Mouse (Mus musculus) layer of hippocampus, adult 18-20 months (tissue): Measurements from ENCODE around the gene Mob1b. TPM values are rescaled to one million over a fixed set of nuclear protein-coding genes. Genes with fewer than 3 reads are reported as not detected.
A peak's percentile ranks its signal among the peaks of the same experiment; 100 is the strongest.
"Not testable (repeated sequence)": the region's sequence is repeated elsewhere in the genome, so short reads cannot be mapped to it uniquely, and the experiment has no call there.

Experiments
- DNase-seq, 2 experiments: peaks; one replicate each; pipeline ENCODE4 v3.0.0; 2022; ENCODE audit warnings: low spot score in 2 of 2
- total RNA-seq, 2 experiments: library from RNA; stranded (reverse); gene quantifications; 2 replicates each; pipeline ENCODE4 v1.2.3; 2021

Mob1b gene
- total RNA-seq, 2 experiments from 2014 or later, result 25.4 to 26.8 TPM

DNA sequence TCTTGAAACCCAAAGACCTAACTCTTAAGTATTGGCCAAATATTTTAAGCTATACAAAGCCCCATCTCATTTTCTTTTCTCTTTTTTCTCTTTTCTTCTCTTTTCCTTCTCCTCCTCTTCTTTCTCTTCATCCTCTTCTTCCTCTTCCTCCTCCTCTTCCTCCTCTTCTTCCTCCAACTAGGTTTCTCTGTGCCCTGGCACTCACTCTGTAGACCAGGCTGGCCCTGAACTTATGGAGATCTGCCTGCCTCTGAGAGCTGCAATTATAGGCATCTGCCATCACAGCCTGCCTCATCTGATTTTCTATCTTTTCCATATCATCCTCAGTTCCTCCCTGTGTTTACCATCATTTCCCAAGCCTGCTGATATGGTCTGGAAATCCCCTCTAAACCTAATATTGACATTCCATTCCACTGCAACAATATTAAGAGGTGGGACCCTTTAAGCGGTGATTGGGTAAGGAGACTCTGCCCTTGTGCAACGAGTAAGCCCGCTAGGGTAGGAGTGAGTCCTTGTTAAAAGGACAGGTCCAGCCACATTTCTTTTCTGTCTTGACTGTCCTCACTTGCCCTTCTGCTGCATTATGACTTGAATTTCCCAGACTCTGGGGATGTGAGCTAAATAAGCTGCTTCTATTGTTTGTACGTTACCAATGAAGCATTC lies 21.3 kb upstream of the Mob1b start:
- no peak for DNase-seq

- no peak for DNase-seq
These were observed 18.6 kb upstream of the Mob1b start for GRCm38 (mm10) chr5:88702041-88702440.

DNA sequence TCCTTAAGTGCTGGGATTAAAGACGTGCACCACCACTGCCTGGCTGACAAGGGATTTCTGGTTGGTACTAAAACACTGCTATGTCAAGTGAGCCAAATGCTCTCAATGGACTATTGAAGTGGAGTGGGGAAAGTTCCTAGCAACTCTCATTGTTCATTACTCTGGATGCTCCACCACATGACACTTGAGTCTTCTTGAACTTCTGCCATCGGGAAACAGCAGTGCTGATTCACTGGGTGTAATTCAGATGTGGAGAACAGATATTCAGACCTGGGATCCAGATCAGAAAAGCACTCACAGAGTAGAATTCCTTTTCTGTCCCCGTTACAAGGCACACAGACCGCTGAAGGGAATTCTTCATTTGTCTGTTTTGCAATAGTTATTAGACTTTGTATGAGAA lies 17.1 kb upstream of the Mob1b start:
- DNase-seq, result no peak

DNA sequence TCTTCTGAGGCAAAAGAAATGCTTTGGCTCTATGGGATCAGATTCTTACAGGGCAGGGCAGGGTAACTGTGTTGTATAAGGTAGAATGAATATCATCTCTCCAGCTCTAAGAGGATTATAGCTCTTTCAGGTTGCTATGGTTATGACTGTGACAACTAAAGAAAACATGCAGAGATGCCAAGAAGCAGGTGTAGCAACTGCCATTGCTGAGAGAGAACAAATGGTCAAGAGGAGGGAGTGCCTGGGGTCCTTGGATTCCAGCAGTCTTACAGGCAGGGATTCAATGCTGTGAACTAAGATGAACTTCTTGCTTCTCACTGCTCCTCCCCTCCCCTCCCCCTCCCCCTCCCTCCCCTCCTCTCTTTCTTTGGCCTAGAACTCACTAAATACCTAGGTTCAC lies 9.5 kb upstream of the Mob1b start:
- no peak for DNase-seq

GRCm38 (mm10) chr5:88711618-88712224 lies 8.9 kb upstream of the Mob1b start:
- DNase-seq, result peak in 1 of 2 experiments; percentile 13

GRCm38 (mm10) chr5:88712328-88712727 lies 8.3 kb upstream of the Mob1b start:
- DNase-seq, result no peak

DNA sequence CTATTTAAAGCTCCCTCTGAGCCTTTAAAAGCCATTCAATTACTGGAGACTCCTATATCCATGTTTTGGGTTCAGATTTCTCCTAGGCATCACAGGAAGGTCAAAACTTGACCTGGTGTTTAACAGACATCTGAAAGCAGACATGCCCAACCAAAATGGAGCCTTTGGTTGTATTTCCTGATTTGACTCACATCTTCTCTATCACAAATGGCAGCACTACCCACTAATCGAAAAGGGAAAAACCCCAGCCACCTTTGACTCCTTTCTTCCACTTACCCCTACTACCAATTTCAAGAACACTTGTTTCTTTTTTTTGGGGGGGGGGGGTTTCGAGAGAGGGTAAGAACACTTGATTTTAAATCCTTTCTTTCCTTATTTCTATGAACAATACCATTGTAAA lies 3.7 kb upstream of the Mob1b start:
- no peak for DNase-seq

DNA sequence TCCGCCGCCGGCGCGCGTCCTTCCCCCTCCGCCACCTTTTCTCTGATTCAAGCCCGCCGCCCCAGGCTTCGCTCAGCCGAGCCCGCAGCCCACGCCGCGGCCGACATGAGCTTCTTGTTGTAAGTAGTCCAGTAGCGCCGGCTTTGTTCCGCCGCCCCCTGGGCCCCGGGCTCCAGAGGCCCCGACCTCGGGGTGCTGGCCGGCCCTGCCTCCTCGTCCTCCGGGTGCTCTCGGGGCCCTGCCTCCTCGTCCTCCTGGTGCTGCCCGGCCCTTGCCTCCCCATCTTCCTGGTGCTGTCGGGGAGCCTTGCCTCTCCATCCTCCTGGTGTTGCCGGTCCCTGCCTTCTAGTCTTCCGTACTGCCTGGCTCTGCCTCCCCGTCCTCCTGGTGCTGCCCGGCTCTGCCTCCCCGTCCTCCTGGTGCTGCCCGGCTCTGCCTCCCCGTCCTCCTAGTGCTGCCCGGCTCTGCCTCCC lies 384 bp downstream of the Mob1b start:
- no peak for DNase-seq

DNA sequence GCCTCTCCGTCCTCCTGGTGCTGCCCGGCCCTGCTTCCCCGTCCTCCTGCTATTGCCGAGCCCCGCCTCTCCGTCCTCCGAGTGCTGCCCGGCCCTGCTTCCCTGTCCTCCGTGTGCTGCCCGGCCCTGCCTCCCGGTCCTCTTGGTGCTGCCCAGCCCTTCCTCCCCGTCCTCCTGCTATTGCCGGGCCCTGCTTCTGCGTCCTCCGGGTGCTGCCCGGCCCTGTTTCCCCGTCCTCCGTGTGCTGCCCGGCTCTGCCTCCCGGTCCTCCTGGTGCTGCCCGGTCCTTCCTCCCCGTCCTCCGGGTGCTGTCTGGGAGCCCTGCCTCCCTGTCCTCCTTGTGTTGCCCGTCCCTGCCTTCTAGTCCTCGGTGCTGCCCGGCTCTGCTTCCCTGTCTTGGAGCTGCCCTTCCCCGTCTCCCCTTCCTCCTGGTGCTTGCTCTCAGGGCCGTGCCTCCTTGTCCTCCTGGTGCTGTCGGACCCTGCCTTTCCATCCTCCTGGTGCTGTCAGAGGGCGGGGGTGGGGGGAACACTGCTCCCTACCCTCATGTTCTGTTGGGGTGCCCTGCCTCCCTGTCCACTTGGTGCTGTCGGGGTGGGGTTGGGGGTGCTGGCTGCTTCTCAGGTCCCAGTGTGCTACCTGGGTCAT lies 1.0 kb downstream of the Mob1b start:
- no peak for DNase-seq

- peak in 1 of 2 experiments; percentile 7 for DNase-seq
These were observed 1.6 kb downstream of the Mob1b start for GRCm38 (mm10) chr5:88722213-88722600.

- no peak for DNase-seq
These were observed 3.4 kb downstream of the Mob1b start for GRCm38 (mm10) chr5:88724030-88724429.

GRCm38 (mm10) chr5:88727593-88728144 lies 7.0 kb downstream of the Mob1b start:
- no peak for DNase-seq

DNA sequence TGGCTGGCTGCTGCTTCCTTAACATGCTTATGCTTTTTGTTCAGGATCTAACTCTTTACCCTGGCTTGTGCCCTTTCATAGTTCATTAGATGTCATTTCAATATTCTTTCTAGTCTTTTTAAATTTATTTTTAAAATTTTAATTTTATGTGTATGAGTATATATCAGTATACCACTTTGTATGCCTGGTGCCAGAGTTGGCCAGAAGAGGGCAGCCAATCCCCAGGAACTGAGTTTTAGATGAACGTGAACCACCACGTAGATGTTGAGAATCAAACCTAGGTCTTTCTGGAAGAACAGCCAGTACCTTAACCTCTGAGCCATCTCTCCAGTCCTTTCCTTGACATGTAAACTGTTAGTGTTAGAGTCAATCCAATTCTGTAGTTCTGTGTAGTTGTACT lies 14.1 kb downstream of the Mob1b start:
- DNase-seq, result no peak

- DNase-seq, result not testable (repeated sequence)
These were observed 20.4 kb downstream of the Mob1b start for GRCm38 (mm10) chr5:88741065-88741464.

DNA sequence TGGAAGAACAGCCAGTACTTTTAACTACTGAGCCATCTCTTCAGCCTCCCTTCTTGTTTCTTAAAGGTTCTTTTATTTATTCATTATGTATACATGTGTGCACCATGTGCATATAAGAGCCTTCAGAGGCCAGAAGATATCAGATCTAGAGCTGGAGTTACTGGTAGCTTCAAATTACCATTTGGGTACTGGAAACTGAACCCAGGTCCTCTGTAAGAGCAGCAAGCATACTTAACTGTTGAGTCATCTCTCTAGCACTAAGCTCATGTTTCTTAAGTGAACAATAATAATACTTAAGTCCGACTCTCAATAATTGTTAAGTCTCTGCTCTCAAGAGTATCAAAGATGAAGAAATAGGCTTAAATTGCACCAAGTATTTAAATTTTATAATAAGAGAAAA lies 27.1 kb downstream of the Mob1b start:
- no peak for DNase-seq

- no peak for DNase-seq
These were observed 32.5 kb downstream of the Mob1b start for GRCm38 (mm10) chr5:88753199-88753598.

DNA sequence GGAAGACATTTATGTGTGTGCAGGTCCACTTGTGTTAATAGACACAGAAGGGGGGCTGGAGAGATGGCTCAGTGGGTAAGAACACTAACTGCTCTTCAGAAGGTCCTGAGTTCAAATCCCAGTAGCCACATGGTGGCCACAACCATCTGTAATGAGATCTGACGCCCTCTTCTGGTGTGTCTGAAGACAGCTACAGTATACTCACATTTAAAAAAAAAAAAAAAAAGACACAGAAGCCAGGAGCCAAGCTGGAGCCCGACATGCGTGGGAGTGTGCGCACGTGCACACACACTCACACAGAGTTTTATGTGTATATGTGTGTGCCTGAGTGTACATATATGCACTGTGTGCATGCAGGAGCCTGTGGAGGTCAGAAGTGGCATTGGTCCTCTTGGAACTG lies 42.0 kb downstream of the Mob1b start:
- DNase-seq, result no peak

- DNase-seq, result no peak
These were observed 43.9 kb downstream of the Mob1b start for GRCm38 (mm10) chr5:88764430-88764986.

GRCm38 (mm10) chr5:88764987-88765481 lies 44.4 kb downstream of the Mob1b start, which contains the start of gene Dck:
TSS of gene Dck (plus strand) at chr5:88764996.
- peak; percentile 92 to 95 for DNase-seq

DNA sequence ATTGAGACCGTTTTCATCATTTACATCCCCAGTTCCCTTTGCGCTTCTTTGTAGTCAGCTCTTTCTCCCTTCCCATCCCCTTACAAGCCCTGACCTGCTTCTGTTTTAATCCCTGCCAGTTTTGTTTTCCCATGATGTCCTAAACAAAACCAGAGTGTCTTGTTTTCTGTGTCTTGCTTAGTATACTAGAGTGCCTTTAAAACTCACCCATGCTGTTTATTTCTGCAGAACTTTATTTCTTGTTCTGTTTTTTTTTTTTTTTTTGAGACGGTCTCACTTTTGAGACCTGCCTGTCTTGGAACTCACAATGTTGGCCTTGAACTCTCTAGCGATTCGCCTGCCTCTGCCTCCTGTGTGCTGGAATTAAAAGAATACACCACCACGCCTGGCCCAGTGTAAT lies 44.9 kb downstream of the Mob1b start:
- no peak for DNase-seq

GRCm38 (mm10) chr5:88766121-88766520 lies 45.5 kb downstream of the Mob1b start:
- DNase-seq, result no peak

GRCm38 (mm10) chr5:88766863-88767262 lies 46.2 kb downstream of the Mob1b start:
- DNase-seq, result no peak
